Mouse (Mus musculus) midbrain, embryonic 10.5 days (tissue): ENCODE measurements at regions not wholly inside any gene's neighbourhood (a gene's known extent, or its start where the extent isn't known, plus 50 kb on each side); places are given as distances from the start of the nearest gene placed in this dataset.
"Not testable (repeated sequence)": the region's sequence is repeated elsewhere in the genome, so short reads cannot be mapped to it uniquely, and the experiment has no call there.

Experiments
- DNase-seq: peaks from one replicate; pipeline ENCODE4 v3.0.0-alpha.2; 2017; ENCODE audit warnings: low spot score
- H3K27ac ChIP-seq: fragments of 300-500 bp; sonication (generic); replicated peaks from 2 replicates; pipeline ENCODE4 v1.5.1; 2016; ENCODE audit warnings: mild to moderate bottlenecking
- H3K27me3 ChIP-seq: fragments of 300-500 bp; sonication (generic); 2 replicates; pipeline ENCODE4 v1.6.1; 2016; ENCODE audit warnings: low read depth, mild to moderate bottlenecking; ENCODE audit not compliant: poor library complexity, severe bottlenecking
- H3K36me3 ChIP-seq: fragments of 300-500 bp; sonication (generic); 2 replicates; pipeline ENCODE4 v1.6.1; 2016; ENCODE audit warnings: mild to moderate bottlenecking, moderate library complexity
- H3K4me1 ChIP-seq: fragments of 300-500 bp; sonication (generic); 2 replicates; pipeline ENCODE4 v1.6.1; 2016
- H3K4me3 ChIP-seq: fragments of 300-500 bp; sonication (generic); 2 replicates; pipeline ENCODE4 v1.5.1; 2016; ENCODE audit warnings: mild to moderate bottlenecking, moderate library complexity
- H3K9me3 ChIP-seq: fragments of 300-500 bp; sonication (generic); replicated peaks from 2 replicates; pipeline ENCODE4 v1.6.1; 2016; ENCODE audit warnings: mild to moderate bottlenecking
- WGBS: fragments of 180-500 bp; shearing (Covaris S2); methylation state at CpG from one replicate; pipeline ENCODE4 v1.1.7; 2016; 5-methylcytosine and 5-hydroxymethylcytosine counted together

DNA sequence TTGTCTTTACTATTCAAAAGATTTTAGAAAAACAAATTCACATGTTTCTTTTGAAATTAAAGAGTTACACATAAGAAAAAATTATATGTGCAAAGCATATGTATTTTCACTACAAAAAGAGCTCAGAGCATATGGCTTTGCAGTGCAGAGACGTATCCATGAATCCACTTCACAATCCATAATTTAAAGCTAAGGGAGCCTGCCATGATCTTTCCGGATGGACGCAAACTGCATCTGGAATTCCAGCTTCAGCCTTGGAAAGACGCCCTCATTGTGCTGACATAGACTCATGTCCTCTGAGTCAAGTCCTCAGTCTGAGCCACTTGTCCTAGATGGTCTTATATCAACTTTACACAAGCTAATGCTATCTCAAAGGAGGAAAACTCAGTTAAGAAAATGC lies 315.6 kb downstream of the Tox3 start:
- H3K9me3 ChIP-seq = no peaks in the 10 kb centered on the region
- no peak overlapping the region for H3K27ac ChIP-seq
- H3K36me3 ChIP-seq = no peaks in the 10 kb centered on the region
- no peaks in the 10 kb centered on the region for H3K27me3 ChIP-seq
- no peak for DNase-seq
- 94% methylated on average over 4 of the region's 4 CpGs for WGBS
- no peak overlapping the region for H3K4me3 ChIP-seq
- H3K4me1 ChIP-seq = peaks cover 19% of the 10 kb centered on the region

DNA sequence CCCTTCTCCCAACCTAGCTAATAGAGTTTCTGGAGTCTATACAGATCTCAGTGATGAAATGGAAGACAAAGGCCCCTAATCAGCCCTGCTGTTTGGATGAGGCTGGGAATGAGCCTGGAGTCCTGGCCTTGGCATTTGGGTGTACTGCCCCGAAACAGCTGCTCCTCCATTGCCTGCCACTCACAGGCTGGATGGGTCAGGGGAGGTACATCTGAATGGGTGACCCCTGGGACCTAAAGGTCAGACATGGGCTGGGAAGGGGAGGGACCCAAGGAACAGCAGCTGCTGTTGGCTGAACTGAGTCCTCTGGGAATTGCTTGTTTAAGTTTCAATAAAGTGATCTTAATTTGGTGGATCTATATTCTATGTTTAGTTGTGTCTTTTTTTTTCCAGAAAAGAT lies 316.9 kb downstream of the Tox3 start:
- H3K27ac ChIP-seq = peak overlapping the region; percentile 47
- WGBS = 21% methylated on average over 1 of the region's 1 CpGs
- no peak overlapping the region for H3K4me3 ChIP-seq
- H3K27me3 ChIP-seq = no peaks in the 10 kb centered on the region
- no peaks in the 10 kb centered on the region for H3K9me3 ChIP-seq
- peaks cover 19% of the 10 kb centered on the region for H3K4me1 ChIP-seq
- H3K36me3 ChIP-seq = no peaks in the 10 kb centered on the region
- DNase-seq = peak; percentile 68

GRCm38 (mm10) chr8:90017958-90018357 lies 330.2 kb downstream of the Tox3 start:
- H3K9me3 ChIP-seq, H3K36me3 ChIP-seq, H3K4me3 ChIP-seq, DNase-seq, H3K27ac ChIP-seq, H3K4me1 ChIP-seq, H3K27me3 ChIP-seq: not testable (repeated sequence)
- WGBS = 87% methylated on average over 1 of the region's 1 CpGs

DNA sequence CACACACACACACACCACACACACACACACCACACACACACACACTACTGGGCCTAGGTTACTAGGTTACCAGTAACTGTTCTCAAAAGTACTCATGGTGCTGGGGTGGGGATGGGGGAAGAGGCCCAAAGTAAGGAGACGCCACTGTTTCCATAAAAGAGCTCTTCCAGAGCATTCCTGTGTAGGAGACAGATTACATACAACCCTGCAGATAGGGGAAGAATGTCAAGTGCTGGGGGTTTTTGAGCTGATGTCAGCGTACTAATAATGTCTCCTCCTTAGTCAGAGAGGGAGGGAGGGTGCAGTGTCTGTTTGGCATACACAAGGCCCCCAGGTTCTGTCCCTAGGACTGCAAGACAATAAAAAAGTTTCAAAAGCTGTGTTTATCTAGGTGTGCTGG lies 334.4 kb downstream of the Tox3 start:
- no peaks in the 10 kb centered on the region for H3K4me1 ChIP-seq
- no peak overlapping the region for H3K4me3 ChIP-seq
- no peaks in the 10 kb centered on the region for H3K9me3 ChIP-seq
- DNase-seq = no peak
- no peaks in the 10 kb centered on the region for H3K27me3 ChIP-seq
- WGBS = 88% methylated on average over 2 of the region's 2 CpGs
- no peaks in the 10 kb centered on the region for H3K36me3 ChIP-seq
- H3K27ac ChIP-seq = no peak overlapping the region

GRCm38 (mm10) chr8:90011682-90012409 lies 336.3 kb downstream of the Tox3 start:
- Histone ChIP-seq H3K27me3 (no peaks in the 10 kb centered on the region), H3K4me3 (no peak overlapping the region), H3K9me3 (no peaks in the 10 kb centered on the region), H3K36me3 (no peaks in the 10 kb centered on the region), H3K27ac (no peak overlapping the region), H3K4me1 (no peaks in the 10 kb centered on the region)
- 82% methylated on average over 6 of the region's 6 CpGs for WGBS
- DNase-seq = no peak

GRCm38 (mm10) chr8:90009431-90009830 lies 338.7 kb downstream of the Tox3 start:
- WGBS = 84% methylated on average over 1 of the region's 1 CpGs
- no peak overlapping the region for H3K27ac ChIP-seq
- no peaks in the 10 kb centered on the region for H3K4me1 ChIP-seq
- no peak for DNase-seq
- no peaks in the 10 kb centered on the region for H3K27me3 ChIP-seq
- no peak overlapping the region for H3K4me3 ChIP-seq
- no peaks in the 10 kb centered on the region for H3K9me3 ChIP-seq
- H3K36me3 ChIP-seq = no peaks in the 10 kb centered on the region

DNA sequence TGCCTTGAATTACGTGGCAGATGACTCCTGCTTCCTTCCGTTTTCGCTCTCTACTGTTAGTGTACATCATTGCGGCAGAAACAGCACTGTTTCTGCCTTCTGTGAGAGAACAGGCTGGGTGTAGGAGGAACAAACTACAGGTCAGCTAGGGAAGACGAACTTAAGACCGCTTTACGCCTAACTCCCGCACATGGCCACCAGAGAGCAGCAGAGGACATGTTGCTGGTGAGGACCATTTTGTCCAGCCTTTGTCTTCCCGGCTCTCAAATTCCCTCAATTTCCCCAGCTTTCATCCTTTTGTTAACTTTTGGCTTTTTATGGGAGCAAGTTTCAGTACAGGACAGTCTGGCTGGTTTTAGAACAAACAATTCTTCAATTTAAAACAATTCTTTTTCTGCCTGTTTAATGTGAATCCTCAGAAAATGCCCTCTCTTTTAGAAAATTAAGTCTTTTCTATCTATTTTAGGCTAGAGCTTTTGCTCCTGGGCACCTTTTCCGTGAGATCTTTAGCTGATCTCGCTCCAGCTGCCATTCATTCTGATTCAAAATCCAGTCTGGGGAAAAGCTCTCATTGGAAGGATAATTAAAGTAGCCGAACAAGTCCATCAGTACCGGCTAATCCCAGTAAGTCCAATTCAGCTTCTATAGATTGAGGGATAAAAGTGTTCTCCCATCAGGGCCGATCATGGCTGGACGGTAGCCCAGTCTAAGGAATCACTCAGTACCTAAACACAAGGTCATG lies 347.1 kb downstream of the Tox3 start:
- DNase-seq = peak; percentile 84
- H3K4me1 ChIP-seq = peaks cover 29% of the 10 kb centered on the region
- WGBS = 32% methylated on average over 15 of the region's 15 CpGs
- peak overlapping the region; percentile 80 for H3K27ac ChIP-seq
- H3K36me3 ChIP-seq = no peaks in the 10 kb centered on the region
- H3K9me3 ChIP-seq = no peaks in the 10 kb centered on the region
- no peak overlapping the region for H3K4me3 ChIP-seq
- H3K27me3 ChIP-seq = no peaks in the 10 kb centered on the region; the same call in 1 of the 2 replicates

GRCm38 (mm10) chr8:89993743-89994142 lies 354.4 kb downstream of the Tox3 start:
- no peak for DNase-seq
- no peaks in the 10 kb centered on the region for H3K9me3 ChIP-seq
- H3K36me3 ChIP-seq = no peaks in the 10 kb centered on the region
- H3K4me3 ChIP-seq = no peak overlapping the region
- 94% methylated on average over 4 of the region's 4 CpGs for WGBS
- no peaks in the 10 kb centered on the region; the same call in 1 of the 2 replicates for H3K27me3 ChIP-seq
- H3K4me1 ChIP-seq = peaks cover 5% of the 10 kb centered on the region
- H3K27ac ChIP-seq = no peak overlapping the region

DNA sequence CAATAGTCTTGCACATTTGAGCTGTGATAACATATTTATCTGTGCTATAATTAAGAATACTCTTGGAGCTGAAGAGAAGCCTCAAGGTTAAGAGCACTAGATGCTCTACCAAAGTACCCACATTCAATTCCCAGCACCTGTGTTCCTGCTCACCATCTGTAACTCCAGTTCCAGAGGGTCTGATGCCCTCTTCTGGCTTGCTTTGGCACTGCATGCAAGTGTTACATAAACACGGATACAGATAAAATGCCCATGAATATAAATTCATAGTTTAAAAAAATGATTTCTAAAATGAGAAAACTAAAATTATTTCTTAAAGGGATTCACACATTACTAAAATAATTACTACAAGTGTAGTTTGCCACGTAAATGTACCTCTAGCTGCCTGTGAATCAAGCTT lies 364.3 kb downstream of the Tox3 start:
- no peak for DNase-seq

DNA sequence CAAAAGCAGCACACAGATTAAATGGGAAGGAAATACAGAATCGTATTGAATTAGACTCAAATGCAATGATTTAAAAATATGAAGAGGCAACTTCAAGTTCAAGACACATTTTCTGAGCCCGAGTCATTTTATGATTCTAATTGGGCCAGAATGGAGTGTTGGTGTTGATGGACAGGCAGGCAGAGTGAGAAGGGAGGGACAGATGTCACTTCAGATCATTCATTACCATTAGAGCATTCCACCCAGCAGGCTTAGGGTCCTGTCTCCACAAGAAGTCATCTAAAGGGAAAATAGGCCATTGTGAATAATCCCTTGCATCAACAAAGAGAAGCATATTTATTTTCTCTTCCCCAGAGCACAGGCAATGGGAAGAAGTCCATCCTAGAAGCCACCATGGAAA lies 365.6 kb downstream of the Tox3 start:
- Histone ChIP-seq H3K9me3 (no peaks in the 10 kb centered on the region), H3K4me3 (no peak overlapping the region), H3K36me3 (no peaks in the 10 kb centered on the region), H3K4me1 (peaks cover 14% of the 10 kb centered on the region), H3K27me3 (no peaks in the 10 kb centered on the region), H3K27ac (no peak overlapping the region)
- DNase-seq = no peak
- 75% methylated on average over 2 of the region's 2 CpGs for WGBS

More for the DNA sequence above, 364.3 kb downstream of the Tox3 start:
- H3K27ac ChIP-seq = no peak overlapping the region
- H3K9me3 ChIP-seq = no peaks in the 10 kb centered on the region
- peaks cover 14% of the 10 kb centered on the region for H3K4me1 ChIP-seq
- 91% methylated on average over 2 of the region's 2 CpGs for WGBS
- H3K36me3 ChIP-seq = no peaks in the 10 kb centered on the region
- H3K4me3 ChIP-seq = no peak overlapping the region
- H3K27me3 ChIP-seq = no peaks in the 10 kb centered on the region

DNA sequence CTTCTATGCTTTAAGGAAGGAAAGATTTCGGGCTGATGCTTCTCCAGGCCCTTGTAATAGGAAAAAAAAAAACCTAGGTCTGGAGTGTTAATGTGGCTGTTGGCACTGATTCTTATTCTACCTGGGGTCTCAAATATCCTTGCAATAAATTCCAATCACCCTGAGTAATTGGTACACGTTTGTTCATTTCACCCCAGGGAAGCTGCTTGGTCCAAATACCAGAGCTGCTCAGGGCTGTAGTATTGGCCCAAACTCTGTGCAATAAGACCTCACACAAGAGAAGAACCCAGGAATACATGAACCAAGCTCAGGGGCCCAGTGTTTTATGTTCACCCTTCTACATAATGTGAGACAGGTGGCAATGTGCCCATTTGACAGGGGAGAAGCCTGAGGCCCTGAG lies 366.8 kb downstream of the Tox3 start:
- peaks cover 10% of the 10 kb centered on the region for H3K4me1 ChIP-seq
- no peak overlapping the region for H3K27ac ChIP-seq
- H3K9me3 ChIP-seq = no peaks in the 10 kb centered on the region
- DNase-seq = no peak
- WGBS = 76% methylated on average over 2 of the region's 2 CpGs
- no peaks in the 10 kb centered on the region for H3K36me3 ChIP-seq
- H3K4me3 ChIP-seq = no peak overlapping the region
- H3K27me3 ChIP-seq = no peaks in the 10 kb centered on the region

DNA sequence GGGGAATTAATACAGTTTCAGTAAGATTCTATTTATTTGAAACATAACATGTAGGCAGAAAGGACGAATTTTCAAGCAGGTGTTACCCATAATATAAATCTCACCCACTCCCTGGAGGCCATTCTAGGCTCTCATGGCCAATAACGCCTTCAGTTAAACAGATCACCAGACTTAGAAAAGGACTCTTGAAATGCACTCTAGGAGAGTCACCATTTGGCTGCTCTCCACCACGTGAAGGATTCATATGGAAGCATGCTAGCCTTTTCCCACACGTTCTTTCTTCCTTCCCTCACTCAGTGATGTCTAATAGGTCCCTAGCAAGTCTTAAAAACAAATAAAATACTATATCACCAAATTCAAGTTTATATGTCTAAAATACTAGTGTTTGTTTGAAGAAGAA lies 367.7 kb downstream of the Tox3 start:
- no peaks in the 10 kb centered on the region for H3K27me3 ChIP-seq
- no peak for DNase-seq
- WGBS = 85% methylated on average over 4 of the region's 4 CpGs
- no peak overlapping the region for H3K27ac ChIP-seq
- H3K9me3 ChIP-seq = no peaks in the 10 kb centered on the region
- H3K36me3 ChIP-seq = no peaks in the 10 kb centered on the region
- H3K4me3 ChIP-seq = no peak overlapping the region
- peaks cover 10% of the 10 kb centered on the region for H3K4me1 ChIP-seq

- Histone ChIP-seq H3K9me3 (no peaks in the 10 kb centered on the region), H3K4me3 (no peak overlapping the region), H3K36me3 (no peaks in the 10 kb centered on the region), H3K27me3 (no peaks in the 10 kb centered on the region), H3K4me1 (no peaks in the 10 kb centered on the region), H3K27ac (no peak overlapping the region)
- DNase-seq = no peak
- WGBS = 95% methylated on average over 1 of the region's 1 CpGs
These were observed 385.3 kb downstream of the Tox3 start for GRCm38 (mm10) chr8:89962799-89963198.
